Mouse (Mus musculus): ENCODE measurements around the gene Adat3.
A peak's percentile ranks its signal among the peaks of the same experiment; 100 is the strongest.
"Not testable (repeated sequence)": the region's sequence is repeated elsewhere in the genome, so short reads cannot be mapped to it uniquely, and the experiment has no call there.

Gene Adat3

GRCm38 (mm10) chr10:80578131-80578750 lies 24.4 kb upstream of the Adat3 start:
- peak; percentile 85 for DNase-seq (ENCODE audit: low spot score)

DNA sequence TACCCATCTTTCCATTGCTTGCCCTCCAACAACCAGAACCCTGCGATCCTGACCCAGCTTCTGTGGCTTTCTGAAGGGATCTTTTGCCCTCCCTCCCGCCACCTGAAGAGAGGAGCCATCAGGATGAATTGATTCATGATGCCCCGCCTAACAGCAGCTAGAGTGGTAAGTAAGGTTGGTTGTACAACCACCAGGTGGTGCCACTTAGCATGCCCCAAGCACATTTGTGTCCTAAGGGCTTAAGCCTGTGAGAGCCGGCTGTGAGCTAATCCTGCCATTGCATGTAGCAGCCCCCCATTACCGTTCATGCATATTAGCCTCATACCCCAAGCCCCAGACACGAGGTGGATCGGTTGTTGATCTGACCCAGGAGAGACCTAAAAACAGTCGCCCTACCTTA lies 23.8 kb upstream of the Adat3 start:
- peak; percentile 78 for DNase-seq (ENCODE audit: low spot score)

GRCm38 (mm10) chr10:80583047-80583446 lies 19.6 kb upstream of the Adat3 start:
- DNase-seq (ENCODE audit: low spot score): no peak

GRCm38 (mm10) chr10:80584045-80584488 lies 18.6 kb upstream of the Adat3 start:
- DNase-seq (ENCODE audit: low spot score): no peak

DNA sequence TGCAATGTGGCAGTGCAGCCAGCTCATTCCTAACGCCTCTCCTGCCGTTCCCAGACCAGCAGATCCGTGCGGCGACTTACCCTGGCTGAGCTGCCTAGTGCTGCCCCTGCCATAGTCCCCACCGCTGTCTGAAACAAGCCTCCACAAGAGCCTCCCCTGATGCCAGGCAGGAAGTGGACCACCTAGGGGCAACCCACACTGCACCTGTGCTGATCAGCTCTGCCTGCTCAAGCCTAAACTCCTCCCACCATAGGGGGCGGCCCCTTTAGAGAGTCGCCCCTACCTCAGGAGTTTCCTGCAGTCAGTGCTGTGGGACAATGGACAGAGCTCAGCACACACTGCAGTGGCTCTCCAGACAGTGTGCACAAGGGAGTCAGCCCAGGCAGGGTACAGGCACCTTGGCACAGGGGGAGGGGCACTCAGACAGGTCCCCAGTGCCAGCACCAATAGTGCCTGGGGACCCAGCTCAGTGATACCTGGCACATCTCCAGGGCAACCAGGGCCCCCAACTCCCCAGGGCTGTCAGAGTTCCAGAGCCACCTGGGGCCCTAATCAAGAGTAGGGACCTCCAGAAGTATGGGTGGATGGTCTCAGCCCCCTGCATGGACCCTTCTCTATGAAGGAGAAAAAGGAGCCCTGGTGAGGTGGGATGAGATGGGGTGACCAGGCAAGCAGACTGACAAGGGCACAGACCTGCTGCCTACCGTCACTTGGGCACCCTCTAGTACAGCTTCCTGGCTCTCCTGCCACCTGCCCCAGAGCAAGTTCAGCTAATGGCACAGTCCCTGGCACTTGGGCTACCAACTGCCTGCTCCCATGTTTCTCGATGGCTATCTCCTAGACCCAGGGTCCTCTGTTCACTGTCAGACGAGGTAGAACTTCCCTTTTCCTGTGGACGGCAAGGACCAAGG lies 17.8 kb upstream of the Adat3 start:
- no peak for DNase-seq (ENCODE audit: low spot score)

DNA sequence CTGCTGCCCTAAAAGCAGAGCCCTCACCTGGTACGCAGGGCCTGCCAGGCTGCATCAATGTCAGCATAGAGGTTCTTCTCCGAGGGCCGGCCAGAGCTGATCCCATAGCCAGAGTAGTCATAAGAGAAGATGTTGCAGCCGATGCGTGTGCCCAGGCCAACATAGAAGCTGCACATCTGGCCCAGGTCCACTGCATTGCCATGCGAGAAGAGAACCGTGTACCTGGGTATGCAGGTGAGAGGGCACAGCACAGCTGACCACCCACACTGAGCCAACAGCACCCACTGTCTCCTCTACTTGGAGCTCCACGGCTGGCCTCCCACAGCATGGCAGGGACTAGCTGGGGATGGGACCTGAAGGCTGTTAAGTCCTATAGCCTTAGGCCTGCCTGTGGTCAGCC lies 17.1 kb upstream of the Adat3 start:
- no peak for DNase-seq (ENCODE audit: low spot score)

- DNase-seq (ENCODE audit: low spot score): no peak
These were observed 16.0 kb upstream of the Adat3 start for GRCm38 (mm10) chr10:80586407-80587304.

DNA sequence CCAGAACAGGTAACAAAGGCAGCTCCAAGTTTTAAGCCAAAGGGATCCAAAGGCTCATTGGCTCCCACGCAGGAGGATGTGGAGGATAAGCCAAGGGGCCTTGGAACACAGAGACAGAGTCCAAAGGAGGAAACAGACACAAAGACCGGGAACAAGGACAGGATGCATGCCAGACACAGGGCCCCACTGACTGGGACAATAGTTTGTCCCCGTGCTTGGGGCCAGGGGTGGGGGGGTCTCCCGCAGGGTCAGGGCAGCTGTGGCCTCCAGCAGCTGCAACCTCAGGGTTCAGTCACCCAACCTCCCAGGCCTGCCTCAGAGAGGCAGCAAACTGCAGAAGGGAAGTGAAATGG lies 15.4 kb upstream of the Adat3 start:
- DNase-seq (ENCODE audit: low spot score): no peak

DNA sequence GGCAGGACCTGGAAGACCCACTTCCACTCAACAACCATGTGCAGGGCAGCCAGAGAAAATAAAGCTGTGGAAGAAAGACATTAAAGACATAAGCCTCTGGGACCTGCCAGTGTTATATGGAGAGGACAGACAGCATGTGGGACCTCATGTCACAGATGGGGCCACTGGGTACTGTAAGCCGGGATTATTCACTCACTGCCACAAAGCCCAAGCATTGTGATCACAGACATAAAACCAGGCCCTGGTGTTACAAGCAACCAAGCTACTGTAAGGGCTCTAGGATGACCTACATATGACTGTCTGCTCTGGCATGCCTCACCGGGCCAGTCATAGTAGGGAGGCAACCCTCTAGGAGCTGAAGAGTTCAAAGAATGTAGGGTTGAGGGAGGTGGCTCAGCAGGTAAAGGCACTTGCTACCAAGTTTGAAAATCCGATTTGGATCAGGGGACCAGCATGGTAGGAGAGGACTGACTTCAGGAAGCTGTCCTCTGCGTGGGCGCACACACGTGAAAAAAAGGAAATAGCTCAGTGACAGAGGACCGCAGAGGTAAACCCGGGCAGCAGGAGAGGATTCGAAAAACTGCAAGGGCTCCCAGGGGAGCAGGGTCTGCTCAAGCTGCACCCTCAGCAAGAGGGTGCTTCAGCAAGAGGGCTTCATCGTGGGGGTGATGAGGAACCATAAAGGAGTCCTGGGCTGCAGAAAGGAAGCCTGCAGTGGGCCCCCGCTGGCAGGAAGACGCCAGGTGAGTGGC lies 13.4 kb upstream of the Adat3 start:
- no peak for DNase-seq (ENCODE audit: low spot score)

- peak; percentile 97 for DNase-seq (ENCODE audit: low spot score)
These were observed 12.5 kb upstream of the Adat3 start, which contains the start of gene Abhd17a for GRCm38 (mm10) chr10:80589879-80590854. Gene Abhd17a (minus strand): TSS chr10:80590341.

DNA sequence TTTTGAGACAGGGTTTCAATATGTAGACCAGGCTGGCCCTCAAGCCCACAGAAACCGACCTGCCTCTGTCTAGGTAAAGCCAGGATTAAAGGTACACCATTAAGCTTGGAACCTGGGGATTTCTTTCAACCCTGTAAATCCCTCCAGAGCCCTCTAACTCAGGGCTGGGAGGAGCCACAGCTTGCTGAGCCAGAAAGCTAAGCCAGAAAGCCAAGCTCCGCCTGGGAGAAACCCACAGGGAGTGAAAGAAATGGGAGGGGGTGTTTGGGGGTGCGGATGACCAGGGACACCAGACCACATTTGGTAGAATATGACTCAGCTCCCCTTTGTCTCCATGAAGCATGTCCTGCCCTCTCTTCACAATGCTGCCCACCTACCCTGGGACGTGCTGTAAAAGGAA lies 6.4 kb upstream of the Adat3 start:
- no peak for DNase-seq (ENCODE audit: low spot score)

GRCm38 (mm10) chr10:80603364-80603763 lies 684 bp downstream of the Adat3 start:
- no peak for DNase-seq (ENCODE audit: low spot score)

DNA sequence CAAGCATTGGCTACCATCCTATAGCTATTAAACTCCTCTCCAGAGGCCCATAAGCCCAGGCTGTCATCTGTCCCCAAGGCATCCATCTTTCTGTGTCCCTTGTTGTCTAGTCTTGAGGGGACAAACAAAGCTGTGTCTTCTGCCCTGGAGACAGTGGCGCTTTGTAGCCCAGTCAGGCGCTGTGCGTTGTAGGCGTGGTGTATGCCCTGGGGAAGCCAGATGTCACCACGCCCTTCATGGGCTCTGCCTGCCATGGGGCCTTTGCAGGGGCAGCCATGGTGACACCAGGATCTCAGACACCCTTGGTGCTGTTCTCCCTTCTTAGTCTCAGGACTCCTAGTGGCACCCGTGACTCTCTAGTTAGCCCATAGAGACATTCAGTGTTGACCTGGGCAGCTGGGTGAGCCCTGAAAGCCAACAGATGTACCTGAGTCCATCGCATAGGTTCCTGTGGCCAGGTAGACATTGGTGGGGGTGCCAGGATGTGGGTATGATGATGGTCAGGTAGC lies 1.4 kb downstream of the Adat3 start:
- no peak for DNase-seq (ENCODE audit: low spot score)

GRCm38 (mm10) chr10:80604988-80605387 lies 2.3 kb downstream of the Adat3 start:
- no peak for DNase-seq (ENCODE audit: low spot score)

DNA sequence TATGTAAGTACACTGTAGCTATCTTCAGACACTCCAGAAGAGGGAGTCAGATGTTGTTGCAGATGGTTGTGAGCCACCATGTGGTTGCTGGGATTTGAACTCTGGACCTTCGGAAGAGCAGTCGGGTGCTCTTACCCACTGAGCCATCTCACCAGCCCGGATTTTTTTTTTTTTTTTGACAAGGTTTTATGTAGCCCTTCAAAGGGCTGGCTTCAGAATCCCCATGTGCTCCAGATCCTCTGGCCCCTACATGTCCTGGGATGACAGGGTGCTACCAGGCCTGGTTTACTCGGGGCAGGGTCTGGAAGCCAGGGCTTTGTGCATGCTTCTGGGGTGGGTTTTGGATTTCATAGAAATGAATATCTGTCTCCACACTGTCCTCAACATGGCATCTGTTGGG lies 3.0 kb downstream of the Adat3 start, which contains the start of gene Gm49322:
Gm49322 (plus strand) TSS at position 301 of the 400 bp plus-strand sequence.
- DNase-seq (ENCODE audit: low spot score): not testable (repeated sequence)

- no peak for DNase-seq (ENCODE audit: low spot score)
These were observed 3.6 kb downstream of the Adat3 start for GRCm38 (mm10) chr10:80606306-80606705.

DNA sequence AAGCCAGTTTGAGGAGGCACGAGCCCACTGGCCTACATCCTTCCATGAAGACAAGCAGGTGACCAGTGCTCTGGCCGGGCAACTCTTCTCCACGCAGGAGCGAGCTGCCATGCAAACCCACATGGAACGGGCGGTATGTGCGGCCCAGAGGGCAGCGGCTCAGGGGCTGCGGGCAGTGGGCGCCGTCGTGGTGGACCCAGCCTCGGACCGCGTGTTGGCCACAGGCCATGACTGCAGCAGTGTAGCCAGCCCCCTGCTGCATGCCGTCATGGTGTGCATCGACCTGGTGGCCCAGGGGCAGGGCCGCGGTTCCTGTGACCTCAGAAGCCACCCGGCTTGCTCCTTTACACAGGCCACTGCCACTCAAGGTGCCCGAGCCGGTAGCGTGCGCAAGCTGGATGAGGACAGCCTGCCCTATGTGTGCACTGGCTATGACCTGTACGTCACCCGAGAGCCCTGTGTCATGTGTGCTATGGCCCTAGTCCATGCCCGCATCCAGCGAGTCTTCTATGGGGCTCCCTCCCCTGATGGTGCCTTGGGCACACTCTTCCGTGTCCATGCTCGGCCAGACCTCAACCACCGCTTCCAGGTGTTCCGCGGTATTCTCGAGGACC lies 4.2 kb downstream of the Adat3 start:
- DNase-seq (ENCODE audit: low spot score): no peak

- DNase-seq (ENCODE audit: low spot score): no peak
These were observed 5.8 kb downstream of the Adat3 start for GRCm38 (mm10) chr10:80608435-80608834.

GRCm38 (mm10) chr10:80609269-80609924 lies 6.7 kb downstream of the Adat3 start:
- DNase-seq (ENCODE audit: low spot score): no peak

All from retina, embryonic 14.5 days (tissue).